Mouse (Mus musculus) C2C12 (cell line): ENCODE results near the gene A630023A22Rik.

Source experiments
- CEBPB ChIP-seq: IDR thresholded peaks from one replicate; pipeline ENCODE4 v1.6.1; 2011; ENCODE audit warnings: low read depth, mild to moderate bottlenecking, control low read depth, moderate library complexity
- CTCF ChIP-seq: IDR thresholded peaks from one replicate; pipeline ENCODE4 v1.5.1; 2011; ENCODE audit not compliant: control insufficient read depth, insufficient read depth, insufficient read length

- TF ChIP-seq CTCF (no peak), CEBPB (no peak)
Measured at GRCm38 (mm10) chr14:34119046-34119723, 16.6 kb upstream of the A630023A22Rik start.
